Mouse (Mus musculus): ENCODE measurements around the gene Akap2.

DNA sequence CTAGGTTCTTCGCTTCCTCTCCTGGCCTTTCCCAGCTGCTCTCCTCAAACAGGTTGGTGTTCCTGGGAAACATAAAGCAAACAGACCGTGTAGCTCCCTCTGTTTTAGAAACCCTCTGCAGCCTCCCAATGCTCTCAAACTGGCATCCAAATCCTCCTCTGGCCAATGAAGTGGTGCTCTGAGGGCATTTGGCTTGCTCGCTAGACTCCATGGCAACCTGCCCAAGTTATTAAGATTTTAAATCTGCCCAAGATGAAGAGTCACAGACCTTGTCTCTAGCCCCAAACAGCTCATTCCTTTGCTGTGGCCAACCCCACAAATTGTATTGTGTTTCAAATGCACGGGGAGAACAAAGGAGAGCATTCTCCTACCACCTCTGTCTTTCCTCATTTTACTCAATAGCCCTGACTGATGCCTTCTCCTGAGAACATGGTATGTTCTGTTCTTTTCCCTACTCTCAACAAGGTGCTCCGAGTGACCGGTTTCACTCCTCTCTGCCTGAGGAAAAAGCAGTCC lies 207.2 kb downstream of the Akap2 start:
- TF ChIP-seq EP300 (IDR thresholded peaks at IDR 0.05; ENCODE audit: low read depth) (no peak), CTCF (IDR thresholded peaks at IDR 0.05; ENCODE audit: low read depth) (no peak)

Data from liver, embryonic 14.5 days (tissue).